Mouse (Mus musculus) gastrocnemius, adult 2 months (tissue): ENCODE measurements around the gene Pnisr. TPM values are rescaled to one million over a fixed set of nuclear protein-coding genes. Genes with fewer than 3 reads are reported as not detected.

ENCODE experiments used
- DNase-seq: peaks from one replicate; pipeline ENCODE4 v3.0.0; 2022
- H3K27ac ChIP-seq: fragments of 200-600 bp; 2 replicates; pipeline ENCODE4 v1.8.1; 2022; ENCODE audit warnings: mild to moderate bottlenecking
- H3K4me3 ChIP-seq: fragments of 200-600 bp; 2 replicates; pipeline ENCODE4 v1.8.1; 2022; ENCODE audit warnings: mild to moderate bottlenecking, moderate library complexity
- CTCF ChIP-seq: fragments of 200-600 bp; IDR thresholded peaks from 2 replicates; pipeline ENCODE4 v1.8.1; 2022; ENCODE audit warnings: antibody characterized with exemption, mild to moderate bottlenecking, moderate library complexity
- intact Hi-C: fragments of 180-260 bp; cut with DNase I; formaldehyde crosslinking; loops from one replicate; pipeline ENCODE4 v1.15.1; 2025
- total RNA-seq, 2 experiments: library from RNA; stranded (reverse); gene quantifications; 2 replicates each; pipeline ENCODE4 v1.2.3; 2021

Pnisr gene
- total RNA-seq, 2 experiments from 2014 or later: 48.9 to 49.2 TPM

DNA sequence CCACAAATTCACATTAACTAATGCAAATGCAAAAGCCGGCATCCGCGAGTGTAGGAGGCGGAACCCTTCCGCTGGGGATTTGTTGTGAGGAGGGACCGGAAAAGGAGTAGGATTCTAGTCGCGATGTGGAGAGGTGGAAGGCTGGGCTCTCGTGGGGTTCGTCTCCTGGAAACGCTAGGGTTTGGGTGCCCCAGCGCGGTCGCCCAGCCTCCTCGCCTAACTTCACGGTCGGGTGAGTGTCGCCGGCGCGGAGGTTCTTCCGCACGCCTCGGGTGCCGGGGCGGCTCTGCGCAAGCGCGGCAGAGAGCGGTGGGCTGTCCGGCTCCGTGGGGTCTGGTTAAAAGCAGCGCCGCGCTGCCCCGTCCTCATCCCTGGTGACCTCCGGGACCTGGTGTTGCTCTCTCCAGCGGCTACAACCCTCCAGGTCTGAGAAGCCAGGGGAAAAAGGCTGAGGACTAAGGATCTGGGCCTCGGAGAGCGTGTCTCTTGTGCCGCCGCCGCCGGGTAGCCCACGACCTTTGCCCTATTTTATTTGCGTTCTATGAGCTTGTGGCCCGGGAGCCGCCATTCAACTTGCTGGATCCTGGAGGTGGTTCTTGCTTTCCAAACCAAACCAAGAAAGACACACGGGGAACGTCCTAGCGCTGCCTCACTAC is 32.3 kb downstream of the Pnisr start, which contains the start of gene Coq3:
TSS of gene Coq3 (plus strand) at position 109 of the 656 bp plus-strand sequence.
- intact Hi-C loops: loop anchor here (5.0 kb wide), 1 partner anchor 32 kb away; the partner anchor contains the start of gene Pnisr

DNA sequence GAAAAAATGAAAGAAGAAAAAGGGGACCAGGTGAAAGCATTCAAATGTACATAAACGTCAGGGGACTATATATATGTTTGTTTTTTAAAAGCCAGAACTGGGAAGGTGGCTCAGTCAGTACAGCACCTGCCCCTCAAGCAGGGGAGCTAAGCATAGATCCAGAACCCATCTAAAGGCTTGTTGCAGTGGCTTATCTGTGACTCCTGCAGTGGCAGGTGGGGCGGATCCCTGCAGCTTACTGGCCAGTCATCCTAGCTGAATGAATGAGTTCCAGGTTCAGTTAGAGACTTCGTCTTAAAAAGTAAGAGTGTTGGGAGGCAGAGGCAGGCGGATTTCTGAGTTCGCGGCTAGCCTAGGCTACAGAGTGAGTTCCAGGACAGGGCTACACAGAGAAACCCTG is 35.4 kb downstream of the Pnisr start:
- no peak for TF ChIP-seq CTCF
- intact Hi-C loops: loop anchor here (5.0 kb wide), 1 partner anchor 36 kb away; the partner anchor contains the start of gene Pnisr

More for the DNA sequence above, 32.3 kb downstream of the Pnisr start, which contains the start of gene Coq3:
- TF ChIP-seq CTCF: no peak
- peak; percentile 82 for DNase-seq
- Histone ChIP-seq H3K27ac (peak within 1 kb of the TSS; percentile 92), H3K4me3 (peak within 1 kb of the TSS; percentile 89)

DNA sequence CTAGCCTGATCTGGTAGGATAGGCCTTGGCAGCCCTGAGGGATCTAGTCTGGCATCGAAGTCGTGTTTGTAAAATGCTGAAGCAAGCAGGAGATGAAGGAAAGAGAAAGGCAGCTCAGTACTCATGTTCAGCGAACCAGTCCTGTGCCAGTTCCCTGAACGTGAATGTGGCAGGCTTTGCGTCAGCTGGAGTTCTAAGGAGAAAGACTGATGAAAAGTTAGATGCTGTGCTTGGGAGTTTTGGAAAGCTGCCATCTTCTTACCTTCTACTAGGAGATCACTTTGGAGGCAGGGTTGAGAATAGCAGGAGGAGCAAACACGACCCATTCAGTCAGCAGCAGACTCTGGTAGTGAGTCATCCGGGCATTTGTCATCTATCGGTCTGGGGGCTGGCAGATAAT is 38.4 kb downstream of the Pnisr start:
- Histone ChIP-seq H3K27ac (no peak overlapping the region), H3K4me3 (no peak overlapping the region)
- no peak for TF ChIP-seq CTCF
- intact Hi-C loops: no loop called here
- no peak for DNase-seq

More for the DNA sequence above, 35.4 kb downstream of the Pnisr start:
- no peak for DNase-seq
- no peak overlapping the region for H3K27ac ChIP-seq
- H3K4me3 ChIP-seq: no peak overlapping the region

Other genes starting within 250 kb of the Pnisr start
- gene Prdm13, start 161.6 kb upstream of the Pnisr start, total RNA-seq: not detected
- gene Ccnc, start 119.9 kb upstream of the Pnisr start, total RNA-seq: 10 to 100 TPM; 10.1 to 11.8 TPM
- 10 to 100 TPM; 21.2 to 22.3 TPM for gene Usp45, start 80.4 kb upstream of the Pnisr start, total RNA-seq
- 10 to 100 TPM; 10.8 to 15.1 TPM for gene Tstd3, start 80.4 kb upstream of the Pnisr start, total RNA-seq
- 10 to 100 TPM; 12.3 to 22.2 TPM for gene Coq3, start 32.1 kb downstream of the Pnisr start, total RNA-seq
- gene Faxc, start 83.7 kb downstream of the Pnisr start, total RNA-seq: under 1 TPM; 0.89 to 0.98 TPM